Mouse (Mus musculus) midbrain, embryonic 15.5 days (tissue): ENCODE data around the gene Hist1h3i. TPM values are rescaled to one million over a fixed set of nuclear protein-coding genes. Genes with fewer than 3 reads are reported as not detected.
A peak's percentile ranks its signal among the peaks of the same experiment; 100 is the strongest.
"Not testable (repeated sequence)": the region's sequence is repeated elsewhere in the genome, so short reads cannot be mapped to it uniquely, and the experiment has no call there.

ENCODE experiments used
- ATAC-seq: fragments of 200-750 bp; cut with Nextera tagmentation; replicated peaks from 2 replicates; pipeline ENCODE4 v1.8.0; 2017; ENCODE audit warnings: moderate TSS enrichment
- H3K27ac ChIP-seq: fragments of 300-500 bp; sonication (generic); 2 replicates; pipeline ENCODE4 v1.5.1; 2015; ENCODE audit warnings: mild to moderate bottlenecking, inconsistent platforms
- H3K27me3 ChIP-seq: fragments of 300-500 bp; sonication (generic); replicated peaks from 2 replicates; pipeline ENCODE4 v1.6.1; 2015; ENCODE audit warnings: inconsistent platforms
- H3K36me3 ChIP-seq: fragments of 300-500 bp; sonication (generic); replicated peaks from 2 replicates; pipeline ENCODE4 v1.6.1; 2015; ENCODE audit warnings: inconsistent platforms
- H3K4me1 ChIP-seq: fragments of 300-500 bp; sonication (generic); 2 replicates; pipeline ENCODE4 v1.6.1; 2015; ENCODE audit warnings: inconsistent platforms
- H3K4me2 ChIP-seq: fragments of 300-500 bp; sonication (generic); 2 replicates; pipeline ENCODE4 v1.6.1; 2015; ENCODE audit warnings: inconsistent platforms, mild to moderate bottlenecking, moderate library complexity
- H3K4me3 ChIP-seq: fragments of 300-500 bp; sonication (generic); 2 replicates; pipeline ENCODE4 v1.5.1; 2015; ENCODE audit warnings: mild to moderate bottlenecking, inconsistent platforms
- H3K9ac ChIP-seq: fragments of 300-500 bp; sonication (generic); 2 replicates; pipeline ENCODE4 v1.6.1; 2015; ENCODE audit warnings: mild to moderate bottlenecking, inconsistent platforms
- H3K9me3 ChIP-seq: fragments of 300-500 bp; sonication (generic); 2 replicates; pipeline ENCODE4 v1.6.1; 2016; ENCODE audit warnings: inconsistent platforms
- WGBS: fragments of 180-500 bp; shearing (Covaris S2); methylation state at CpG from one replicate; pipeline ENCODE4 v1.1.7; 2015; ENCODE audit warnings: mixed read lengths; 5-methylcytosine and 5-hydroxymethylcytosine counted together
- polyA plus RNA-seq: library from polyadenylated mRNA; unstranded; fragments of >200 nt; fragmentation: Nextera tagmentation; extraction: Ambion mirVana; gene quantifications from 2 replicates; pipeline ENCODE4 v1.2.1, GENCODE M21; 2015

Gene Hist1h3i
- polyA plus RNA-seq, 1 experiment from 2014 or later = 26.1 TPM

DNA sequence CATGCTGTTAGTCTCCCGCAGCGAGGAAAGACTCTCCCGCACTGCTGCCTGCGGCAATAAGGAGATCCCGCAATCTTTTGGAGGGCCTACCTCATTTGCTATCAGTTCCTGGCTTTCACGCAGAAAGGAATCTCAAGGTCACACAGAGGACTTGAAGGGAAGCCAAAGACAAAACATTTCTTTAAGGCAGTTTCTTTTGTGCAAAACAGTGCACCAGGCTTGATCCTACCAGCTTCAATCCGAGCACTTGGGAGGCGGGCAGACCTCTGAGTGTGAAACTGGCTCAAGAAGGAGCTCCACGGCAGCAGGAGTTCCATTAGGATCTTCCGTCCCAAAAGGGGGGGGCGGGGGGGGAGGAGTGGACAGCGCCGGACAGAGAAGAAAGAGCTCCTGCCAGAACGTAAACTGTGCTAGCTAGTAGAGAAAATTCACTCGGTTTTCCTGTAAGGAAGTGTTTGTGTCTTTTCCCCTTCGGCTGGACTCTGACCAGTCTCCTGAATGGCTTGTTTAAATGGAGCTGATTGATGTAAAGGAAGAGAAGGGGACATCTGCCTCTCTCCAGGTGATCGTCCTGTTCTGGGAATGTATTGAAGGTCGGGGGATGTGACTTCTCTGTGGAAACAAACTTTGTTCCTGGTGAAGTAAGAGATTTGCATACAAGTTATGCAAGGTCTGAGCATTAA, 7.6 kb upstream of the Hist1h3i start:
- H3K4me3 ChIP-seq = no peak overlapping the region

DNA sequence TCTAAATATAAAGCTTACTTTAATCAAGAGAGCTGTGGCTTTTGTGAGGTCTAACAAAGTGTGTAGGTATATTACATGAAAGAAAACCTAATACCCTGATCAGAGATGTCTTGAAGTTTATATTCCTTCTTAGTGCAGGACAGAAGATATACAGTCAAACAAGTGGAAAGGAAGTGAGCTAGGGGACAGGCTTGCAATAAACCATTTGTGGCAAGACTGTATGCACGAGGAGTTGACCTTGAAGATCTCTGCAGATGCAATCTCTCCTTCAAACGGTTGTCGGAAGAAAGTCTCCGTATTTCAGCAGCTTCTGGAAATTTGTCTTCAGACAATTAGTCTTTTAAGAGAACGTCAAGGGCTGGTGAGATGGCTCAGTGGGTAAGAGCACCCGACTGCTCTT, 6.8 kb upstream of the Hist1h3i start:
- H3K9me3 ChIP-seq = no peaks in the 10 kb centered on the region
- 57% methylated on average over 6 of the region's 6 CpGs for WGBS
- H3K36me3 ChIP-seq = no peaks in the 10 kb centered on the region
- H3K4me2 ChIP-seq = no peak overlapping the region
- no peak overlapping the region for H3K27ac ChIP-seq
- H3K9ac ChIP-seq = no peak overlapping the region
- no peak for ATAC-seq
- peaks cover 15% of the 10 kb centered on the region for H3K4me1 ChIP-seq
- H3K27me3 ChIP-seq = 0 out of 2 replicates have a peak, but pooled peaks cover 2% of the 10 kb centered on the region
- no peak overlapping the region for H3K4me3 ChIP-seq

More for the DNA sequence above, 7.6 kb upstream of the Hist1h3i start:
- Histone ChIP-seq H3K27ac (no peak overlapping the region), H3K36me3 (no peaks in the 10 kb centered on the region), H3K27me3 (0 out of 2 replicates have a peak, but pooled peaks cover 2% of the 10 kb centered on the region), H3K9me3 (no peaks in the 10 kb centered on the region), H3K4me1 (peaks cover 15% of the 10 kb centered on the region), H3K9ac (no peak overlapping the region), H3K4me2 (peak overlapping the region; percentile 28)
- no peak for ATAC-seq
- 6% methylated on average over 18 of the region's 18 CpGs for WGBS

DNA sequence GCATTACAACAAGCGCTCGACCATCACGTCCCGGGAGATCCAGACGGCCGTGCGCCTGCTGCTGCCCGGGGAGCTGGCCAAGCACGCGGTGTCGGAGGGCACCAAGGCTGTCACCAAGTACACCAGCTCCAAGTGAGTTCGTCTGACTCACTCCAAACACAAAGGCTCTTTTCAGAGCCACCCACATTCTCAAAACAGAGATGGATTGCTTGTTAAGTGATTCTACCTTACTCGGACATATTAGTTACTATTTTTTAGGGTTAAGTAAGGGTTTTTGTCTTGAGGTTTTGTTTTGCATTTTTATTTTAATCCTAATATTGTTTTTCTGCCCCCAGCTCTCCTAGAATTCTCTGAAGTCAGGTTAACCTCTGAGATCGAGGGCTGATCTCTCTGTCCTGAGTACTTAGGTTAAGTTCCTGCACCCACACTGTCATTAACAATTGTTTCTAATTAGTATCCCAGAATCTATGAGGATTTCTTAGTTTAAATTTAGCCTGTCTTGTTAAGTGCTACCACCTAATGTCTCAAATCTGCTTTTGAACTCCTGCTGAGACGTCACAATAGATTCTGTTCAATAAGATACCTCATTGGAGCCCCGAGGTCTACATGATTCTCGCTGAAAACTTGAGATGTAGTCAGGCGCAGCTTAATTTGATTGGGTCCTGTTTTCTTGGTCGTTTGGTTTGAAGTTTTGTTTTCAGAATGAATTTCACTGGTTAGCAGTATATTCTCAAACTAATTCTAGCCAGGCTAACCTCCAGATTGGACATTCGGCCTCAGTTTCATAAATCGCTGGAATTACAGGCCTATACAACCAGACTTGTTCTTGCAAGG, 4.8 kb upstream of the Hist1h3i start:
- Histone ChIP-seq H3K4me2 (peak overlapping the region; percentile 69), H3K4me1 (peaks cover 21% of the 10 kb centered on the region), H3K27ac (peak overlapping the region; percentile 38; the same call in 1 of the 2 replicates), H3K4me3 (peak overlapping the region; percentile 41), H3K36me3 (no peaks in the 10 kb centered on the region), H3K9me3 (no peaks in the 10 kb centered on the region), H3K27me3 (0 out of 2 replicates have a peak, but pooled peaks cover 2% of the 10 kb centered on the region), H3K9ac (0 out of 2 replicates have a peak overlapping the region, but pooled peaks have one; percentile 2)
- WGBS = 11% methylated on average over 14 of the region's 21 CpGs
- ATAC-seq = no peak; the same call in 1 of the 2 replicates

DNA sequence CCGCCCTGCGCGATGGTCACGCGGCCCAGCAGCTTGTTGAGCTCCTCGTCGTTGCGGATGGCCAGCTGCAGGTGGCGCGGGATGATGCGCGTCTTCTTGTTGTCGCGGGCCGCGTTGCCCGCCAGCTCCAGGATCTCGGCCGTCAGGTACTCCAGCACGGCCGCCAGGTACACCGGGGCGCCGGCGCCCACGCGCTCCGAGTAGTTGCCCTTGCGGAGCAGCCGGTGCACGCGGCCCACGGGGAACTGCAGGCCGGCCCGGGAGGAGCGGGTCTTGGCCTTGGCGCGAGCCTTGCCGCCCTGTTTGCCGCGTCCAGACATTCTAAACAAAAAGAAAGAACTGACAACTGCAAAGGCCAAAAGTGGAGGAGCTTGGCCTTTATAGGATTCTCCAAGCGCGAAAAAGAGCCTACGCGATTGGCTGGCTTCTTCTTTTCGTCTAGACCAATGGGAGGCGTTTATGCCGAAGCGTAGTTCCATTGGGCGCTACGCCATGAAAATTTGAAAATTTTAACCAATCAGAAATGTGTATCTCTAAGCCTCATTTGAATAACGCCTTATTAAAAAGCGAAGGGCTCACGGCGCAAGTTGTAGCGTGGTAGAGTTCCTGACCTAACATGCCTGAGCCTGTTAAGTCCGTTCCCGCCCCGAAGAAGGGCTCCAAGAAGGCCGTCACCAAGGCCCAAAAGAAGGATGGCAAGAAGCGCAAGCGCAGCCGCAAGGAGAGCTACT, 3.9 kb upstream of the Hist1h3i start, which contains the start of the genes Hist1h2an and Hist1h2bp:
Gene Hist1h2an (minus strand): TSS at position 320 of the 731 bp plus-strand sequence.
Gene Hist1h2bp (plus strand): TSS at position 563 of the 731 bp plus-strand sequence.
- not testable (repeated sequence) for H3K36me3 ChIP-seq, H3K9me3 ChIP-seq, H3K27me3 ChIP-seq
- WGBS = under 1% methylated on average over 41 of the region's 63 CpGs
- Histone ChIP-seq H3K27ac (peak within 1 kb of the TSS; percentile 79), H3K4me1 (peaks cover 29% of the 10 kb centered on the region), H3K4me3 (peak within 1 kb of the TSS; percentile 41), H3K4me2 (peak within 1 kb of the TSS; percentile 69), H3K9ac (peak within 1 kb of the TSS; percentile 22; the same call in 1 of the 2 replicates)
- ATAC-seq = peak; percentile 95

DNA sequence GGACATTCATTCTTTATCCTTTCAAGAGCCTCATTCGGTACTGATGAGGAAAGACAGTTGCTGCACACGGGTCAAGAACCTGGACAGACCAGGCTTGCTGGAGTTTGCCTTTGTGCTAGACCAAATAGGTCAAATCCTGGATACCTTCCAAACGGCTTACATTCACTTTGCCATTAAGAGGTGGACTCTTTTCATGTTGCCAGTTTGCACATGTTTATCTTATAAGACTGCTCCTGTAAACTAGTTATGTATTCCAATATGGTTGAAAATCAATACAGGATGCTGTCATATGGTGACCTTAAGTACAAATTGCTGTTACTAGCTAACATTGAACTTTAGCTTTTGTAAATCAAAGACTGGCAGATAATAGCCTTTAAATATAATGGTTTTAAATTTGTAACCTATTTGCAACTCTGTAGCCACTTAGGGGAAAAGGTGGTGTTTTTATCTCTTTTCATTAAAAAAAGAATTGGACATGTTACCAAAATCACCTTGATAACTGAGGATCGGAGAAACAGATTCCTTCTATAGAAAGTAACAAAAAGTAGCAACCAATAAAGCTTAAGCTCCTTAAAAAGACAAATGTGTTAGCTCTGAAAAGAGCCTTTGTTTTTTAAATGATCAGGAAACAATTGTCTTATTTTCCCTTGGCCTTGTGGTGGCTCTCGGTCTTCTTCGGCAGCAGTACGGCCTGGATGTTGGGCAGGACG, 3.2 kb upstream of the Hist1h3i start:
- no peak for ATAC-seq
- H3K9ac ChIP-seq = peak overlapping the region; percentile 22; the same call in 1 of the 2 replicates

DNA sequence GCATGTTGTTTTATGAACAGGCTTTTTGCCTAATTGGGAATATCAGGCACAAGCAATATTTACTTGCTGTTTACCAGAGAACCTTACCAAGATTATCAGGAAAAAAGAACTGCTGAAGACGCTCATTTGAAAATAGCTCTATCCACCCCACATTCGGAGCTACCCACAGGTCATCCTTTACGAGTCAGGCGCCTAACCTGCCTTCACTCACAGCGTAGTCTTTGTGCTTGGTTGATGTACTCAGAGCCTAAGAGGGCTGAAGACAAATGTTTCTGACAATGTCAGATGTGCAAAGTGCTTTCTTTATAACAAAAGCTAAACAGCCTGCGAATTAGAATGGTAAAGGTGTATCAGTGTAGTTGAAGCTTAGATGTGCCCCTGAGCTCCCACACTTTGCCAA, 1.1 kb upstream of the Hist1h3i start:
- no peaks in the 10 kb centered on the region for H3K36me3 ChIP-seq
- WGBS = 22% methylated on average over 6 of the region's 6 CpGs
- no peak overlapping the region for H3K27ac ChIP-seq
- H3K4me2 ChIP-seq = 0 out of 2 replicates have a peak overlapping the region, but pooled peaks have one; percentile 81
- ATAC-seq = no peak
- H3K4me3 ChIP-seq = no peak overlapping the region
- peaks cover 44% of the 10 kb centered on the region for H3K4me1 ChIP-seq
- no peak overlapping the region for H3K9ac ChIP-seq
- no peaks in the 10 kb centered on the region for H3K9me3 ChIP-seq
- no peaks in the 10 kb centered on the region for H3K27me3 ChIP-seq

More for the DNA sequence above, 3.2 kb upstream of the Hist1h3i start:
- Histone ChIP-seq H3K27ac (peak overlapping the region; percentile 75), H3K36me3 (no peaks in the 10 kb centered on the region), H3K4me3 (peak overlapping the region; percentile 41), H3K4me2 (peak overlapping the region; percentile 69), H3K27me3 (no peaks in the 10 kb centered on the region), H3K9me3 (no peaks in the 10 kb centered on the region), H3K4me1 (peaks cover 29% of the 10 kb centered on the region)
- 2% methylated on average over 8 of the region's 8 CpGs for WGBS

DNA sequence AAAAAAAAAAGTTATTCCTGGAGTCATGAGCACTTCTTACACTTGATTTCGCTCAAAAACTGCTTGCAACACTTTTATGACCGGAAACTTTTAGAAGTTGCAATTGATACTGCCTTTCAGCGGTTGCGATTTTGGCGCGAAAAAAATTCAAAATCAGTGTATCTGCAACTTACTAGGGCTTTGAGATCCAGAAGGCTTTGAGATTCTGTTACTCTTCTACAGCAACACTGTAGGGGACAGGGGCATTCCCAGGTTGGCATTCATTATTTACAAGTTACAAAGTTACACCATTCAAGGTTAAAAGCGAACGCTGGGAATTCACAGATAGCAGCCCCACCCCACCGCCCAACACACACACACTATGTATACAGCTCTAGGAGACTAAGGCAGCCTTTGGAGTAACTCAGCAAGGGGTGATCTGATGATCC, 578 bp upstream of the Hist1h3i start:
- ATAC-seq = no peak
- Histone ChIP-seq H3K36me3 (no peaks in the 10 kb centered on the region), H3K4me3 (peak overlapping the region; percentile 41), H3K27me3 (no peaks in the 10 kb centered on the region), H3K4me2 (peak overlapping the region; percentile 81), H3K9me3 (no peaks in the 10 kb centered on the region), H3K4me1 (peaks cover 46% of the 10 kb centered on the region), H3K9ac (no peak overlapping the region), H3K27ac (0 out of 2 replicates have a peak overlapping the region, but pooled peaks have one; percentile 67)
- 2% methylated on average over 9 of the region's 9 CpGs for WGBS

DNA sequence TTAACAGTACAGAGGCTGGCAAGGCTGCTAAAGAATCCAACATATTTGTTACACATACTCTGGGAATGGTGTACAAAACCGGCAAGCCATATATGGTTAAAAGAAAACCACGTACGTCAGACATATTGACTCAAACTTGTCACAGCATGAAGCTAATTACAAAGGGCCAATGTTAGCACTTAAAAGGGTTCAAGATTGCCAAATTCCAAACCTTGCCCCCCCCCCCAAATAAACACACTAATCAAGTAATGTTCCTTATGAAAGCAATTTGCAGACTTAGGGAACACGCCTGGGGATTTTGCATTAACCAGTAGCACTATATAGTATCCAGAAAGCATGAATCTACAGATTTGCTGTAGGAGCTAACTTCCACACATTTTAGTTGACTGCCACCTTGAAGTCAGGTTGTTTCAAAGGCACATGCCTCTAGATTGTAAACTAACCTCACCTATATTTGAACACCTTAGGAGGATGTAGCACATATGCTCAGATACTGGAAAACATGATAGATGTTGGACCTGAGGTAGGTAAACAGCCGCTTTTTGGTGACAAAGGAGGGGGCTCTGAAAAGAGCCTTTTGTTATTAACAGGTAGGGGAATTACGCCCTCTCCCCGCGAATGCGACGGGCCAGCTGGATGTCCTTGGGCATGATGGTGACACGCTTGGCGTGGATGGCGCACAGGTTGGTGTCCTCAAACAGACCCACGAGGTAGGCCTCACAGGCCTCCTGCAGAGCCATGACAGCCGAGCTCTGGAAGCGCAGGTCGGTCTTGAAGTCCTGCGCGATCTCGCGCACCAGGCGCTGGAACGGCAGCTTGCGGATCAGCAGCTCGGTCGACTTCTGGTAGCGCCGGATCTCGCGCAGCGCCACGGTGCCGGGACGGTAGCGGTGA, 562 bp downstream of the Hist1h3i start:
- WGBS = 1% methylated on average over 21 of the region's 35 CpGs
- Histone ChIP-seq H3K27ac (peak overlapping the region; percentile 78), H3K9ac (peak overlapping the region; percentile 38; the same call in 1 of the 2 replicates), H3K4me2 (peak overlapping the region; percentile 81), H3K4me3 (peak overlapping the region; percentile 41), H3K4me1 (peaks cover 45% of the 10 kb centered on the region)
- H3K36me3 ChIP-seq, H3K9me3 ChIP-seq, ATAC-seq, H3K27me3 ChIP-seq: not testable (repeated sequence)

DNA sequence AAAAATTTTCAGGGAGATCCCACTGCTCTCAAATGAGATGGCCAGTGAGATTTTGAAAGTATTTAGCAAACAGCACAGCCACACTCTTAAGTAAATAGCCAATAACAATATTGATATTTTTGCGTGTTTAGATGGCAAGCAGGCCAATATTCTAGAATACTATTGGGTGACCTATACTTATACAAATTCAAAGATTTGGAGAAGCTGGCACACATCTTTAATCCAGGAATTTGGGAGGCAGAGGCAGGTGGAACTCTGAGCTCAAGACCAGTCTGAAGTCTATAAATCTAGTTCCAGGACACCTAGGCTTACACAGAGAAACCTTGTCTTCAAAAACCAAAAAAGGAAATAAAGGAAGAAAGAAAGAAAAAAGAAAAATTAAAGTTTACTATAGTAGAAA, 1.5 kb downstream of the Hist1h3i start:
- Histone ChIP-seq H3K9ac (no peak overlapping the region), H3K9me3 (no peaks in the 10 kb centered on the region), H3K4me2 (no peak overlapping the region), H3K27ac (no peak overlapping the region), H3K4me3 (no peak overlapping the region), H3K27me3 (no peaks in the 10 kb centered on the region), H3K4me1 (peaks cover 45% of the 10 kb centered on the region), H3K36me3 (no peaks in the 10 kb centered on the region)
- ATAC-seq = no peak
- WGBS = 86% methylated on average over 1 of the region's 1 CpGs

DNA sequence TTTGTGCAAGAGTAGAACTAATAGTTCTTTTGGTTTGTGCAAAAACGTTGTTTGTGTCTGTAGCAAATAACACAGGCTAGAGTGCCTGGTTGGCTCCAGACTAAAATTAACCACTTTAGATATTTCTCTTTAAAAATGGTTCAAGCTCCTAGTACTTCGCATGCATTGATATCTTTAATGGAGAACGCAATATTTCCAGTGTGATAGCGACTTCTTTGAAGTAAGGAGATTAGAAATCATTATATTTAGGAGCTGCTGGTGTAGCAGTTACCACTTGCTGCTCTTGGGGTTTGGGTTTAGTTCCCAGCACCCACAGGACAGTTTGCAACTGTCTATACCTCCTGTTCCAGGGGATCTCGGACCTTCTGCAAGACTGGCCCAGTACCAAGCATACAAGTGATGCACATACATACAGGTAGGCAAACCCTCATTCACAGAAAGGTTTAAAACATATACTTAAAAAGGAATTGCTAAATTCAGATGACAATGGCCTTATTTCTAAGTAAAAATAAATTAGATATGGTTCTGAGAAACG, 2.1 kb downstream of the Hist1h3i start:
- WGBS = 50% methylated on average over 6 of the region's 6 CpGs
- Histone ChIP-seq H3K9me3 (no peaks in the 10 kb centered on the region), H3K4me2 (peak overlapping the region; percentile 94; the same call in 1 of the 2 replicates), H3K4me3 (no peak overlapping the region; the same call in 1 of the 2 replicates), H3K27me3 (no peaks in the 10 kb centered on the region), H3K4me1 (peaks cover 41% of the 10 kb centered on the region), H3K36me3 (no peaks in the 10 kb centered on the region), H3K27ac (no peak overlapping the region), H3K9ac (no peak overlapping the region)
- no peak for ATAC-seq
